In the genomic region with DNA sequence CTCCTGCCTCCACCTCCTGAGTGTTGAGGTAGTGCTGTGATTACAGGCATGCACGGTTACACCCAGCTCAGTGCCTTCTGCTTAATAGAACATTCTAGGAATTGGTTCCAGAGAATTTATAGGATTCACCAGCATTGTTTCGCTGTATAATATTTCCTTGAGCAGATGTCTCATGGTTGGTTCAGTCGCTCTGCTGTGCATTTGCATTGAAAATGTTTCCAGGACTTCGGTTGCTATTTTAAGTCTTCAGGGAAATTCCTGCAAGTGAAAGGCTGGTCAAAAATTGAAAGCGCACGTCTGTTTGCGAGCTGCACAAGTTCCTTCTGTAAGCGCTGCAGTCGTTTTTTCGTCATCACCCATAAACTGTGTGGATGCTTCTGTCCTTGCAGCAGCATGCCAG, we compare ENCODE assay signal across 12 mouse cellular contexts. TPM values are rescaled to one million over a fixed set of nuclear protein-coding genes. Genes with fewer than 3 reads are reported as not detected.
"Had no signal": no experiment of that assay in that cellular context is flagged by ENCODE, and none has a peak within 500 bp of the region (broad histone marks: within the 10 kb centered on the region; RNA-seq: fewer than 3 reads in every experiment).

No protein-coding gene starts in this region.

- DNase-seq: kidney, adult 2 months; kidney, postnatal 25 days; liver, embryonic 13.5 days; lung, adult 2 months; lung, postnatal 14 days; lung, postnatal 4 days; midbrain, embryonic 14.5 days; spleen, adult 18-20 months; thymus, adult 18-20 months; thymus, postnatal 36 days had no signal

RNA-seq across cellular contexts. Expression of a gene that starts 41.5 kb away (rescaled TPM):
- total RNA-seq: megakaryocyte progenitor cell, adult 5-6 weeks; megakaryocyte-erythroid progenitor cell, adult 5-6 weeks had no signal
